22 mouse cellular contexts compared by ENCODE assay signal in genomic region chr13:37974036-37974435, GRCm38 (mm10). TPM values are rescaled to one million over a fixed set of nuclear protein-coding genes. Genes with fewer than 3 reads are reported as not detected.
A peak's percentile ranks its signal among the peaks of the same experiment; 100 is the strongest.
DNase-seq lines count a peak whose midpoint lies in the region; ATAC-seq lines count a peak whose summit lies in the region.
"Had no signal": no experiment of that assay in that cellular context is flagged by ENCODE, and none has a peak within 500 bp of the region (broad histone marks: within the 10 kb centered on the region; RNA-seq: fewer than 3 reads in every experiment).

No protein-coding gene starts in this region.

- H3K4me3 ChIP-seq in heart, embryonic 10.5 days, result no peak overlapping the region
- H3K4me3 ChIP-seq in heart, embryonic 11.5 days (ENCODE audit: low read depth, low read length), result no peak overlapping the region
- H3K4me3 ChIP-seq in liver, embryonic 15.5 days (replicated peaks), result no peak overlapping the region
- no peak overlapping the region for H3K4me3 ChIP-seq in liver, embryonic 11.5 days (ENCODE audit: low read depth, low read length)
- H3K4me3 ChIP-seq: gastrocnemius, adult 2 months; heart, adult 2 months; heart, embryonic 13.5 days; hindbrain, embryonic 12.5 days; hindbrain, embryonic 15.5 days had no signal

- no peaks in the 10 kb centered on the region for H3K27me3 ChIP-seq in heart, embryonic 10.5 days (ENCODE audit: insufficient read depth, poor library complexity, severe bottlenecking)
- H3K27me3 ChIP-seq in heart, embryonic 11.5 days (ENCODE audit: control insufficient read depth, insufficient read depth, low read length), result no peaks in the 10 kb centered on the region
- no peaks in the 10 kb centered on the region for H3K27me3 ChIP-seq in liver, embryonic 15.5 days
- H3K27me3 ChIP-seq in liver, embryonic 11.5 days (replicated peaks; ENCODE audit: control insufficient read depth, insufficient read depth, low read length), result no peaks in the 10 kb centered on the region
- H3K27me3 ChIP-seq: heart, embryonic 13.5 days; hindbrain, embryonic 12.5 days; hindbrain, embryonic 15.5 days had no signal

- no peak overlapping the region for H3K4me2 ChIP-seq in heart, embryonic 11.5 days
- H3K4me2 ChIP-seq in liver, embryonic 15.5 days, result no peak overlapping the region
- no peak overlapping the region for H3K4me2 ChIP-seq in liver, embryonic 11.5 days
- H3K4me2 ChIP-seq: heart, embryonic 13.5 days; hindbrain, embryonic 12.5 days; hindbrain, embryonic 15.5 days had no signal

- H3K9me3 ChIP-seq in heart, embryonic 10.5 days, result no peaks in the 10 kb centered on the region
- no peaks in the 10 kb centered on the region for H3K9me3 ChIP-seq in heart, embryonic 11.5 days (replicated peaks; ENCODE audit: control insufficient read depth, low read length)
- H3K9me3 ChIP-seq in liver, embryonic 15.5 days (replicated peaks), result no peaks in the 10 kb centered on the region
- H3K9me3 ChIP-seq in liver, embryonic 11.5 days (ENCODE audit: control insufficient read depth, low read length), result no peaks in the 10 kb centered on the region
- H3K9me3 ChIP-seq: heart, embryonic 13.5 days; hindbrain, embryonic 12.5 days; hindbrain, embryonic 15.5 days had no signal

- H3K9ac ChIP-seq in heart, embryonic 11.5 days (ENCODE audit: low read depth, low read length), result no peak overlapping the region
- H3K9ac ChIP-seq in liver, embryonic 15.5 days, result no peak overlapping the region
- H3K9ac ChIP-seq in liver, embryonic 11.5 days (ENCODE audit: low read depth, low read length), result no peak overlapping the region
- H3K9ac ChIP-seq: heart, embryonic 13.5 days; hindbrain, embryonic 12.5 days; hindbrain, embryonic 15.5 days had no signal

- H3K27ac ChIP-seq in heart, embryonic 10.5 days, result no peak overlapping the region
- H3K27ac ChIP-seq in heart, embryonic 11.5 days (ENCODE audit: low read depth, low read length), result no peak overlapping the region
- H3K27ac ChIP-seq in liver, embryonic 15.5 days (replicated peaks), result 0 out of 2 replicates have a peak overlapping the region, but pooled peaks have one; percentile 29
- H3K27ac ChIP-seq in liver, embryonic 11.5 days (ENCODE audit: low read depth, low read length), result no peak overlapping the region
- H3K27ac ChIP-seq: gastrocnemius, adult 2 months; heart, adult 2 months; heart, embryonic 13.5 days; hindbrain, embryonic 12.5 days; hindbrain, embryonic 15.5 days had no signal

- ATAC-seq in heart, embryonic 11.5 days (replicated peaks; ENCODE audit: insufficient number of reproducible peaks, low FRiP score, low TSS enrichment), result no peak
- no peak for ATAC-seq in liver, embryonic 15.5 days (ENCODE audit: insufficient read depth)
- ATAC-seq in liver, embryonic 11.5 days (replicated peaks; ENCODE audit: low FRiP score), result no peak
- ATAC-seq in activated CD4-positive, CD25-positive, alpha-beta regulatory T cell, adult 4 months, result no peak
- ATAC-seq: CD4-positive, CD25-positive, alpha-beta regulatory T cell, adult 4 months; forebrain, embryonic 14.5 days; intestine, postnatal 0 days had no signal

- H3K36me3 ChIP-seq in heart, embryonic 10.5 days, result peaks cover 38% of the 10 kb centered on the region
- H3K36me3 ChIP-seq in heart, embryonic 11.5 days (ENCODE audit: control insufficient read depth, insufficient read depth, low read length), result peaks cover 18% of the 10 kb centered on the region
- H3K36me3 ChIP-seq in liver, embryonic 15.5 days (replicated peaks), result peaks cover 37% of the 10 kb centered on the region
- H3K36me3 ChIP-seq in liver, embryonic 11.5 days (ENCODE audit: control insufficient read depth, insufficient read depth, low read length), result peaks cover 16% of the 10 kb centered on the region

- peaks cover 3% of the 10 kb centered on the region; the same call in 1 of the 2 replicates for H3K4me1 ChIP-seq in heart, embryonic 10.5 days
- no peaks in the 10 kb centered on the region for H3K4me1 ChIP-seq in heart, embryonic 11.5 days (ENCODE audit: control insufficient read depth, insufficient read depth, low read length)
- peaks cover 17% of the 10 kb centered on the region for H3K4me1 ChIP-seq in liver, embryonic 15.5 days (replicated peaks)
- H3K4me1 ChIP-seq in liver, embryonic 11.5 days (replicated peaks; ENCODE audit: control insufficient read depth, insufficient read depth, low read length), result peaks cover 2% of the 10 kb centered on the region
- H3K4me1 ChIP-seq: hindbrain, embryonic 12.5 days had no signal

- 85% methylated on average over 6 of the region's 6 CpGs for WGBS in heart, embryonic 10.5 days
- 83% methylated on average over 6 of the region's 6 CpGs for WGBS in heart, embryonic 11.5 days (ENCODE audit: insufficient replicate concordance)
- 80% methylated on average over 6 of the region's 6 CpGs for WGBS in liver, embryonic 15.5 days (ENCODE audit: insufficient replicate concordance)
- 84% methylated on average over 6 of the region's 6 CpGs for WGBS in liver, embryonic 11.5 days

- peak; percentile 57 for DNase-seq in heart, embryonic 10.5 days (ENCODE audit: low spot score)
- no peak for DNase-seq in liver, embryonic 11.5 days (ENCODE audit: low spot score)
- peak; percentile 24 for DNase-seq in right cerebral cortex, adult 18-20 months
- DNase-seq in right cerebral cortex, postnatal 10 days (ENCODE audit: low spot score in 2 of 2), result no peak
- DNase-seq: adrenal gland, adult 8-10 months; adrenal gland, postnatal 25 days; cerebellum, adult 18-20 months; cerebellum, adult 9-10 months; cerebellum, postnatal 14 days; gastrocnemius, adult 2 months; gastrocnemius, postnatal 14 days; heart, adult 2 months; heart, postnatal 14 days had no signal

RNA-seq across cellular contexts. Expression of gene Ssr1, which starts 20.0 kb away (rescaled TPM):
- polyA plus RNA-seq in heart, embryonic 10.5 days (2016; fragmentation: Nextera tagmentation; extraction: Ambion mirVana), result 114 TPM in 2 replicates
- 100 and 126 TPM in 2 replicates for polyA plus RNA-seq in heart, embryonic 11.5 days (2014; fragmentation: Nextera tagmentation; extraction: Ambion mirVana)
- 55.3 and 78.9 TPM in 2 replicates for polyA plus RNA-seq in liver, embryonic 15.5 days (2015; fragmentation: Nextera tagmentation; extraction: Ambion mirVana)
- 143 and 166 TPM in 2 replicates for polyA plus RNA-seq in liver, embryonic 11.5 days (2014; fragmentation: Nextera tagmentation; extraction: Ambion mirVana)
- polyA plus RNA-seq in activated CD4-positive, CD25-positive, alpha-beta regulatory T cell, adult 4 months (2017; shearing (Covaris generic)), result 100 to 1,000 TPM; 109 to 123 TPM

Comparison
In these comparisons a context has a peak if more than half of its experiments do, and no peak if none do; other contexts are left out.
1. DNase-seq: peak in heart, embryonic 10.5 days (single experiment) and right cerebral cortex, adult 18-20 months (single experiment); none in liver, embryonic 11.5 days (single experiment) and right cerebral cortex, postnatal 10 days (0 of 2).